Mouse (Mus musculus) kidney, postnatal 0 days (tissue): ENCODE data around the gene Gm47289. TPM values are rescaled to one million over a fixed set of nuclear protein-coding genes. Genes with fewer than 3 reads are reported as not detected.
A peak's percentile ranks its signal among the peaks of the same experiment; 100 is the strongest.

ENCODE experiments used
- ATAC-seq: fragments of 200-750 bp; cut with Nextera tagmentation; replicated peaks from 2 replicates; pipeline ENCODE4 v1.8.0; 2017; ENCODE audit warnings: low read depth, moderate number of reproducible peaks, moderate TSS enrichment, moderate library complexity; ENCODE audit not compliant: low FRiP score
- DNase-seq: peaks from one replicate; pipeline ENCODE4 v3.0.0-alpha.2; 2016; ENCODE audit warnings: low spot score
- H3K27ac ChIP-seq: fragments of 300-500 bp; sonication (generic); 2 replicates; pipeline ENCODE4 v1.5.1; 2014; ENCODE audit warnings: mild to moderate bottlenecking
- H3K27me3 ChIP-seq: fragments of 300-500 bp; sonication (generic); 2 replicates; pipeline ENCODE4 v1.6.1; 2014; ENCODE audit warnings: low read length, mixed read lengths; ENCODE audit not compliant: insufficient read depth
- H3K36me3 ChIP-seq: fragments of 300-500 bp; sonication (generic); 2 replicates; pipeline ENCODE4 v1.6.1; 2014; ENCODE audit warnings: low read length, mixed read lengths; ENCODE audit not compliant: insufficient read depth
- H3K4me1 ChIP-seq: fragments of 300-500 bp; sonication (generic); replicated peaks from 2 replicates; pipeline ENCODE4 v1.6.1; 2014; ENCODE audit warnings: antibody characterized with exemption, low read length, mixed read lengths; ENCODE audit not compliant: insufficient read depth
- H3K4me2 ChIP-seq: fragments of 300-500 bp; sonication (generic); 2 replicates; pipeline ENCODE4 v1.6.1; 2014; ENCODE audit warnings: mild to moderate bottlenecking, low read length, moderate library complexity, mixed read lengths
- H3K4me3 ChIP-seq: fragments of 300-500 bp; sonication (generic); replicated peaks from 2 replicates; pipeline ENCODE4 v1.5.1; 2014; ENCODE audit warnings: low read depth, low read length
- H3K9ac ChIP-seq: fragments of 300-500 bp; sonication (generic); 2 replicates; pipeline ENCODE4 v1.6.1; 2014; ENCODE audit warnings: low read depth, low read length
- H3K9me3 ChIP-seq: fragments of 300-500 bp; sonication (generic); replicated peaks from 2 replicates; pipeline ENCODE4 v1.6.1; 2016; ENCODE audit warnings: low read length, inconsistent platforms, mixed read lengths
- CTCF ChIP-seq: IDR thresholded peaks from 2 replicates; pipeline ENCODE4 v1.5.1; 2016; ENCODE audit warnings: antibody characterized with exemption, low read depth, mild to moderate bottlenecking, moderate library complexity
- WGBS: fragments of 180-500 bp; shearing (Covaris S2); extraction: QIAGEN DNeasy Blood & Tissue Kit; methylation state at CpG from one replicate; pipeline ENCODE4 v1.1.7; 2014; 5-methylcytosine and 5-hydroxymethylcytosine counted together
- polyA plus RNA-seq: library from polyadenylated mRNA; unstranded; fragments of >200 nt; fragmentation: Nextera tagmentation; extraction: Ambion mirVana; gene quantifications from 2 replicates; pipeline ENCODE4 v1.2.1, GENCODE M21; 2015

Gm47289 gene
- polyA plus RNA-seq, 1 experiment from 2014 or later: not detected

DNA sequence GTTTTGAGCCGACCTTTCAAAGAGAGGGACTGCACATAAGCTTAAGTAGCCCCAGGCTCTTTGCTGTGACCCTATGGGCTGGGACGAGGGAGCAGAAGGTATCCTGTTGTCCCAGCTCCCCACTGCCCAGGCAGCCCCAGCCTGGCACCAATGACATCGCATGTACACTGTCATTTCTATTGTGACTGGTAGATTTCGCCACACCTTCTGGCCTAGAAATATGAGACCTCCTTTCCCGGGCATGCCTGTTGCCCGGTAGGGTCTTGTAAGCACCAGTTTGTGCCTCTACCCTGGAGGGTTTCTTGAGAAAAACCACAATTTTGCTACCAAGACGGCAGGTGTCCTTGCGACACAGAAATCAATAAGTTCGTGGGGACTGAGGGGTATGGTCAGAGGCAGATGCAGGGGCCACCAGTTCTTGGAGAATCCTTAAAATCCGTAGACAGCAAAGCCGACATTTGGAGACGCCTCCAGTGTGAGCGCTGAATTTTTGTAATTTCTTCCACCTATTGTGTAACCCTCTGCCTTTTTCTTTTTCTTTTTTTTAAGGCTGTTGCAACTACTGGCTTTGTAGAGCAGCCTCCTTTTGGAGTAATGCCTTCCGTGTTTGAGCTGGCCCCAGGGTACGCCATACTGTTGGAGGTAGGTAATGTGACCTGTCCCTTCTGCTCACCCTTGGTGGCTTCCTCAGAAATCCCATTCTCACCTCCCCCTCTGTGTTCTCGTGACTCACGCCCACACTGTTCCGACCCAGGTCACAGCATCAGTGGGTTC is 36.2 kb upstream of the Gm47289 start:
- no peak for ATAC-seq
- Histone ChIP-seq H3K4me2 (no peak overlapping the region), H3K27me3 (no peaks in the 10 kb centered on the region), H3K9me3 (no peaks in the 10 kb centered on the region), H3K36me3 (no peaks in the 10 kb centered on the region), H3K4me3 (no peak overlapping the region), H3K27ac (no peak overlapping the region), H3K4me1 (peaks cover 8% of the 10 kb centered on the region; the same call in 1 of the 2 replicates), H3K9ac (no peak overlapping the region)
- DNase-seq: no peak
- TF ChIP-seq CTCF: no peak
- 76% methylated on average over 18 of the region's 18 CpGs for WGBS

DNA sequence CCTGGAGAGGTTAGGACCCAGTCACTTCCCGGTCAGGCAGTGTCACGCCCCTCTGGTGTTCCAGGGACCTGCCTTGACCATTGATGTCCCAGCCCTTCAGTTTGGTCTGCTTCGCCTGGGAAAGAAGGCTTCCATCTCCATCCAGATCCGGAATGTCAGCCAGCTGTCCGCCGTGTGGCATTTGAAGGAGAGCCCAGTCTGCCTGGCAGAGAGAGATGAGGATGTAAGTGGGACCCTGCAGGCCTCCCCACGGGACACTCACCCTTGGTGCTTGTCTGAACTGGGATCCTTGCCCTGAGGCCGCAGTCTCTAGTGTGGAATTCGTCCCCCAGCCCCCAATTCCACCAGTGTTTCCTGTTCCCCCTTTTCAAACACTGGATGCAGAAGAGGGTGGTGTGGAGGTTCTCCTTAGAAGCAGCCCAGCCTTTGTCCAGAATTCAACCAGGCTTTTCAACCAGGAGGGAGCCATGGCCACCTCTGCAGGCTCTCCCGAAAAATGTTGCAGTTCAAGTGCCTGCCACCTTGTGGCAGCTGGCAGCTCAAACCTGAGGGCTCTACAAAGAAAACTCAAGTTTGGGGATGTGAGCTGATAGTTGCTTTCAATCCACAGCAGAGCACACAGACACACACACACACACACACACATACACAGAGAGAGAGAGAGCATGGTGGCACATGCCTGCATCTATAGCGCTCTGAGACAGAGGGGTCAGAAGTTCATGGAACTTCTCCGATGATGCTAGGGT is 30.4 kb upstream of the Gm47289 start:
- no peaks in the 10 kb centered on the region for H3K36me3 ChIP-seq
- DNase-seq (no peak), ATAC-seq (no peak)
- no peaks in the 10 kb centered on the region for H3K27me3 ChIP-seq
- no peak overlapping the region for H3K4me2 ChIP-seq
- no peak overlapping the region for H3K4me3 ChIP-seq
- TF ChIP-seq CTCF: peak; percentile 56
- WGBS: 85% methylated on average over 12 of the region's 12 CpGs
- no peaks in the 10 kb centered on the region for H3K9me3 ChIP-seq
- H3K4me1 ChIP-seq: no peaks in the 10 kb centered on the region
- H3K9ac ChIP-seq: no peak overlapping the region
- no peak overlapping the region for H3K27ac ChIP-seq

DNA sequence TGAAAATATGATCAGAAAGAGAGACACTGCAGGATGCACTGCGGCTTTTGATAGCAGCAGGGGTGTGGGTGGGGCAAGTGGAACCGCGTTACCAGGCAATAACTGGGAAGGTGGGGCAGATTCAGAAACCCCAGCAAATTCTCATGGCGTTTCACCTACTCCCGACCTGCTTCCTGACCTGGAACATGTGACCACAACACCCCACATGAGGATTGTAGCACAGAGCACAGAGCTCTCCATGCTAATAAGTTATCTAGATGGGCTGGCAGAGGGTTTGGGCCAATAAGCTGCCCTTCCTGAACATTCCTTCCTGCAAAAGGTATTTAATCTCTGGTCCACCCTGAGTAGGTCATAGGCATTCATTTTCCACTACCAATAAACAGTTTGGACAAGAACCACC is 28.3 kb upstream of the Gm47289 start:
- Histone ChIP-seq H3K4me1 (no peaks in the 10 kb centered on the region), H3K4me2 (no peak overlapping the region), H3K9me3 (no peaks in the 10 kb centered on the region), H3K4me3 (no peak overlapping the region), H3K36me3 (no peaks in the 10 kb centered on the region), H3K27me3 (no peaks in the 10 kb centered on the region), H3K27ac (no peak overlapping the region), H3K9ac (no peak overlapping the region)
- DNase-seq (no peak), ATAC-seq (peak; percentile 19; the same call in 1 of the 2 replicates)
- WGBS: 47% methylated on average over 5 of the region's 5 CpGs
- no peak for TF ChIP-seq CTCF

DNA sequence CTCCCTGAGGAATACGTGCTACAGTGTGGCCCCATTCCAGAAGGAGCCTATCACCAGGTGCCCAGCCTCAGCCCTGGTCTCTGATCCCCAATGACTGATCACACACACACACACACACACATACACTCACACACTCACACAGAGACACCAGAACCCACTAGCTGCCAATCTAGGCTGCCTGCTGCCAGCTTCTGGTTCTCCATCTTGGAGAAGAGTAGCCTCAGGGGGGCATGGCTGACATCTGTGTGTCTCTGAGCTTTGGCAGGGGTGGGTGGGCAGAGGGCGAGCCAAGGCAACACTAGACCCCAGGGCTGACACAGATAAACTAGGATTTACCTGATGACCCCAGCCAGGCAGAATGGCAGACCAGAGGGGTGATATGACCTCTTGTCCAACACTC is 20.1 kb upstream of the Gm47289 start:
- ATAC-seq: no peak
- WGBS: 82% methylated on average over 2 of the region's 2 CpGs
- H3K27ac ChIP-seq: no peak overlapping the region

DNA sequence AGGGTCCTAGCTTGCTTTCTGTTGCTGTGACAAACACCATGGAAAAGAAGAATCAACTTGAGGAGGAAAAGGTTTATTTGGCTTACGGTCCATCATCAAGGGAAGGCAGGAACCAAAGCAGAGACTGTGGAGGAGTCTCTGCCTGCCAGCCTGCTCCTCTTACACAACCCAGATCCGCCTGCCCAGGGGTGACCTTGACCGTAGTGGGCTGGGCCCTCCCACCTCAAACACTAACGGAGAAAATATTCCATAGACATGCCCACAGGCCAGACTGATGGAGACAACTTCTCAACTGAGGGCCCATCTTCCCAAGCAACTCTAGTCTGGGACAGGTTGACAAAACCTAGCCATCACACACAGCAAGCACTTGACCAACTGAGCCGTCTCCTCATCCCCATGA is 16.9 kb upstream of the Gm47289 start:
- no peaks in the 10 kb centered on the region for H3K36me3 ChIP-seq
- no peaks in the 10 kb centered on the region for H3K4me1 ChIP-seq
- H3K27me3 ChIP-seq: no peaks in the 10 kb centered on the region
- H3K9me3 ChIP-seq: no peaks in the 10 kb centered on the region
- no peak overlapping the region for H3K27ac ChIP-seq
- H3K9ac ChIP-seq: no peak overlapping the region
- TF ChIP-seq CTCF: no peak
- H3K4me3 ChIP-seq: no peak overlapping the region
- no peak for DNase-seq
- no peak overlapping the region for H3K4me2 ChIP-seq
- ATAC-seq: no peak
- 55% methylated on average over 5 of the region's 5 CpGs for WGBS

More for the DNA sequence above, 20.1 kb upstream of the Gm47289 start:
- Histone ChIP-seq H3K9ac (no peak overlapping the region), H3K4me2 (no peak overlapping the region), H3K36me3 (no peaks in the 10 kb centered on the region), H3K4me1 (no peaks in the 10 kb centered on the region), H3K4me3 (no peak overlapping the region), H3K9me3 (no peaks in the 10 kb centered on the region), H3K27me3 (no peaks in the 10 kb centered on the region)
- no peak for TF ChIP-seq CTCF
- no peak for DNase-seq

DNA sequence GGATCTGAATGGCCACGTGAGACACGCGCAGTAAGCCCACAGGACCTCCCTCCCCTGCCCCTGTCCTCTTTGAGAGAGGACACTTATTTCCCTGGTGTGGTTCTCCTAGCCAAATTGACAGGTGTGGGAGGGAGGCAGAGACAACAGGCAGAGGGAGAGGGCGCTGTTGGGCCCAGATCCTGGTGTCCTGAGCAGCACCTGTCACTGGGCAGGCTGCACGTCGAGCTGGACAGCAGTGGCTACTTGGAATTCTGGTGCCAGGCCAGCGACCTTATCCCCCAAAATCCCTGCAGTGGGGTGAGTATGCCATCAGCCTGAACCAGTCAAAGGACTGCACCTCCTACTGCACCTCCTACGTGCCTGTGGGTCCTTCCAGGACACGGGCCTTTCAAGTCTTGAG is 15.6 kb upstream of the Gm47289 start:
- DNase-seq (no peak), ATAC-seq (no peak)
- Histone ChIP-seq H3K4me3 (no peak overlapping the region), H3K27me3 (no peaks in the 10 kb centered on the region), H3K36me3 (no peaks in the 10 kb centered on the region), H3K9ac (no peak overlapping the region), H3K4me1 (no peaks in the 10 kb centered on the region), H3K4me2 (no peak overlapping the region), H3K9me3 (no peaks in the 10 kb centered on the region), H3K27ac (no peak overlapping the region)
- WGBS: 69% methylated on average over 9 of the region's 9 CpGs
- no peak; the same call in 1 of the 2 replicates for TF ChIP-seq CTCF
